Mouse (Mus musculus) liver, embryonic 14.5 days (tissue): ENCODE results near the gene Wdr53.

Experiments
- CTCF ChIP-seq: IDR thresholded peaks from 2 replicates; pipeline ENCODE4 v1.5.1; 2016; ENCODE audit warnings: antibody characterized with exemption, low read depth, control low read depth
- EP300 ChIP-seq: IDR thresholded peaks from 2 replicates; pipeline ENCODE4 v1.6.1; 2016; ENCODE audit warnings: antibody characterized with exemption, low read depth

DNA sequence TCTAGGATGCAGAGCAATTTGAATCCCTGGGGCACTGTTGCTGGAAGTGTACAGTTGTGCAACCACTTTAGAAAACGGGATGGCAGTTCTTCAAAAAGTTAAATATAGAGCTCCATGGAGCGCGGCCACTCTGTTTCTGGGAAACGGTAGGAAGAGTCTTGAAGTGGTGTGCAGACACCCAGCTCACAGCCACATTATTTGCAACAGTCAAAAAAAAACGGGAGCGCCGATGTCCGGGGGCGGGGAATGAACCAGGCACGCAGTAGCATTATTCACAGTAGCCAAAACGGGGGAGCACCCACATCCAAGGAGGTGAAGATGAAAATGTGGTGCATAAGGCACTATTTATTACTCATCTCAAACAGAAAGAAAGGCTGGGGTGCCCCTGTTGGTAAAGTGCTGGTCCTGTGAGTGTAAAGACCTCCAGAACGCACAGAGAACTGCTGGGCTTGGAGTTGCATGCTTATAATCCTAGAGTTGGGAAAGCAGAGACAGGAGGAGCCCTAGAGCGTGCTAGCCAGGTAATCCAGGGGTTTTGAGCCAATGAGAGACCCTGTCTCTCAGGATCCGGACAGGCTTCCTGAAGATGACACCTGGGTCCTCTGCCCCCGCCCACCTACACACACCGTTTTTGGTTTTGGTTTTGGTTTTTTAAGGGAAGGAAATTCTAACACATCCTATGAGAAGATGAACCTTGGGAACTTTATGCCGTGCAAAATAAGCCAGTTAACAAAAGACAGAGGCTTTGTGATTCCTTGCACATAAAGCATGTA is 32.0 kb upstream of the Wdr53 start:
- no peak for TF ChIP-seq CTCF
- TF ChIP-seq EP300, result no peak
